ENCODE assay signal across 7 mouse cellular contexts in genomic region chr16:33516807-33517565, GRCm38 (mm10). TPM values are rescaled to one million over a fixed set of nuclear protein-coding genes. Genes with fewer than 3 reads are reported as not detected.
A peak's percentile ranks its signal among the peaks of the same experiment; 100 is the strongest.
DNase-seq lines count a peak whose midpoint lies in the region; ATAC-seq and TF ChIP-seq lines count a peak whose summit lies in the region.

TSS of gene Slc12a8 (plus strand) at chr16:33517328.

- no peak for TF ChIP-seq CTCF in olfactory bulb, adult 2 months (IDR thresholded peaks at IDR 0.05; ENCODE audit: insufficient read depth, low read depth, low read length)

- peaks cover 20% of the 10 kb centered on the region for H3K4me1 ChIP-seq in kidney, embryonic 16.5 days (ENCODE audit: insufficient read depth, low read length)
- peaks cover 17% of the 10 kb centered on the region for H3K4me1 ChIP-seq in limb, embryonic 14.5 days (ENCODE audit: control insufficient read depth, insufficient read depth, low read length)
- H3K4me1 ChIP-seq in olfactory bulb, adult 2 months (ENCODE audit: control insufficient read depth, insufficient read depth, low read length): peaks cover 19% of the 10 kb centered on the region

- 6% methylated on average over 25 of the region's 27 CpGs for WGBS in kidney, embryonic 16.5 days
- WGBS in limb, embryonic 14.5 days: 4% methylated on average over 25 of the region's 27 CpGs
- 4% methylated on average over 27 of the region's 27 CpGs for WGBS in olfactory bulb, adult 2 months

- no peaks in the 10 kb centered on the region for H3K9me3 ChIP-seq in kidney, embryonic 16.5 days (ENCODE audit: low read length)
- H3K9me3 ChIP-seq in limb, embryonic 14.5 days (ENCODE audit: control insufficient read depth, low read length): no peaks in the 10 kb centered on the region

- H3K36me3 ChIP-seq in kidney, embryonic 16.5 days (ENCODE audit: insufficient read depth, low read length): no peaks in the 10 kb centered on the region
- H3K36me3 ChIP-seq in limb, embryonic 14.5 days (ENCODE audit: control insufficient read depth, insufficient read depth, low read length): no peaks in the 10 kb centered on the region

- H3K9ac ChIP-seq in kidney, embryonic 16.5 days (replicated peaks; ENCODE audit: low read length): peak within 1 kb of the TSS; percentile 64
- H3K9ac ChIP-seq in limb, embryonic 14.5 days (ENCODE audit: low read depth, low read length, severe bottlenecking): peak within 1 kb of the TSS; percentile 58

- peak; percentile 30 for DNase-seq in adipocyte (ENCODE audit: low spot score)
- DNase-seq in cerebellum, postnatal 10 days: peak; percentile 70 to 72
- DNase-seq in limb, embryonic 14.5 days (ENCODE audit: low spot score): peak; percentile 50
- DNase-seq in spleen, adult 18-20 months: no peak

- H3K4me3 ChIP-seq in kidney, embryonic 16.5 days (ENCODE audit: low read length): peak within 1 kb of the TSS; percentile 47
- H3K4me3 ChIP-seq in limb, embryonic 14.5 days (replicated peaks; ENCODE audit: low read length): peak within 1 kb of the TSS; percentile 35
- peak within 1 kb of the TSS; percentile 45 for H3K4me3 ChIP-seq in olfactory bulb, adult 2 months (ENCODE audit: insufficient read depth, low read depth, low read length)

- no peak within 1 kb of the TSS; the same call in 1 of the 2 replicates for H3K27ac ChIP-seq in kidney, embryonic 16.5 days (ENCODE audit: low read length)
- no peak within 1 kb of the TSS for H3K27ac ChIP-seq in limb, embryonic 14.5 days (replicated peaks; ENCODE audit: low read depth, low read length)
- H3K27ac ChIP-seq in olfactory bulb, adult 2 months (ENCODE audit: insufficient read depth, low read depth, low read length): peak within 1 kb of the TSS; percentile 96

- peak; percentile 37; the same call in 1 of the 2 replicates for ATAC-seq in granulocyte monocyte progenitor cell, adult 5-6 weeks (replicated peaks; ENCODE audit: poor library complexity, severe bottlenecking)
- no peak; the same call in 1 of the 2 replicates for ATAC-seq in kidney, embryonic 16.5 days (ENCODE audit: low FRiP score, low TSS enrichment)
- ATAC-seq in limb, embryonic 14.5 days (ENCODE audit: low FRiP score, low read depth): no peak

- H3K4me2 ChIP-seq in kidney, embryonic 16.5 days (replicated peaks; ENCODE audit: low read depth, low read length): peak within 1 kb of the TSS; percentile 78
- peak within 1 kb of the TSS; percentile 82 for H3K4me2 ChIP-seq in limb, embryonic 14.5 days (replicated peaks; ENCODE audit: low read depth, low read length, severe bottlenecking)

- H3K27me3 ChIP-seq in kidney, embryonic 16.5 days (ENCODE audit: insufficient read depth, low read length): no peaks in the 10 kb centered on the region
- no peaks in the 10 kb centered on the region for H3K27me3 ChIP-seq in limb, embryonic 14.5 days (ENCODE audit: control insufficient read depth, insufficient read depth, low read length)

- no peak for TF ChIP-seq POLR2A in limb, embryonic 14.5 days (IDR thresholded peaks at IDR 0.05; ENCODE audit: borderline replicate concordance, extremely low read depth, insufficient read depth, insufficient read length)
- TF ChIP-seq POLR2A in olfactory bulb, adult 2 months (IDR thresholded peaks at IDR 0.05; ENCODE audit: insufficient read depth, low read depth, low read length): no peak

RNA-seq across cellular contexts. Expression of gene Slc12a8, which starts in this region (rescaled TPM):
- not detected in 2 replicates for total RNA-seq in granulocyte monocyte progenitor cell, adult 5-6 weeks (2014; fragmentation: Nextera tagmentation)
- not detected in 2 replicates for total RNA-seq in granulocyte monocyte progenitor cell, adult 5-6 weeks (2017)
- 0.92 and 1.0 TPM in 2 replicates for polyA plus RNA-seq in kidney, embryonic 16.5 days (2015; fragmentation: Nextera tagmentation; extraction: Ambion mirVana)
- polyA plus RNA-seq in limb, embryonic 14.5 days (2012; rRNA removed): 0.97 and 1.2 TPM in 2 replicates
- 0.94 and 1.00 TPM in 2 replicates for polyA plus RNA-seq in limb, embryonic 14.5 days (2014; fragmentation: Nextera tagmentation; extraction: Ambion mirVana)
- polyA plus RNA-seq in olfactory bulb, adult 2 months (2012; ENCODE audit: insufficient read depth, insufficient read length, low replicate concordance, missing spikeins): not detected in 2 replicates

Comparison
In these comparisons a context has a peak if more than half of its experiments do, and no peak if none do; other contexts are left out.
1. Peak in ATAC-seq in granulocyte monocyte progenitor cell, adult 5-6 weeks; RNA of the gene not detected or under 1 TPM.
2. DNase-seq: peak in adipocyte (single experiment), cerebellum, postnatal 10 days (2 of 2) and limb, embryonic 14.5 days (single experiment); none in spleen, adult 18-20 months (0 of 2).
3. Peak in every context shown above with its lines, with median percentiles within 50 percentile points of each other: H3K4me3 ChIP-seq.